Mouse (Mus musculus) liver, embryonic 15.5 days (tissue): ENCODE data around the gene Syt2. TPM values are rescaled to one million over a fixed set of nuclear protein-coding genes. Genes with fewer than 3 reads are reported as not detected.
A peak's percentile ranks its signal among the peaks of the same experiment; 100 is the strongest.

Experiments
- ATAC-seq: fragments of 200-750 bp; cut with Nextera tagmentation; 2 replicates; pipeline ENCODE4 v1.8.0; 2017; ENCODE audit warnings: moderate number of reproducible peaks, mild to moderate bottlenecking, moderate library complexity; ENCODE audit not compliant: insufficient read depth
- H3K27ac ChIP-seq: fragments of 300-500 bp; sonication (generic); replicated peaks from 2 replicates; pipeline ENCODE4 v1.5.1; 2015; ENCODE audit warnings: mild to moderate bottlenecking, inconsistent platforms
- H3K27me3 ChIP-seq: fragments of 300-500 bp; sonication (generic); 2 replicates; pipeline ENCODE4 v1.6.1; 2015; ENCODE audit warnings: mild to moderate bottlenecking, inconsistent platforms
- H3K36me3 ChIP-seq: fragments of 300-500 bp; sonication (generic); replicated peaks from 2 replicates; pipeline ENCODE4 v1.6.1; 2015; ENCODE audit warnings: moderate library complexity, mild to moderate bottlenecking, inconsistent platforms
- H3K4me1 ChIP-seq: fragments of 300-500 bp; sonication (generic); replicated peaks from 2 replicates; pipeline ENCODE4 v1.6.1; 2015; ENCODE audit warnings: inconsistent platforms
- H3K4me2 ChIP-seq: fragments of 300-500 bp; sonication (generic); 2 replicates; pipeline ENCODE4 v1.6.1; 2015; ENCODE audit warnings: moderate library complexity, mild to moderate bottlenecking, inconsistent platforms
- H3K4me3 ChIP-seq: fragments of 300-500 bp; sonication (generic); replicated peaks from 2 replicates; pipeline ENCODE4 v1.5.1; 2015; ENCODE audit warnings: mild to moderate bottlenecking, inconsistent platforms
- H3K9ac ChIP-seq: fragments of 300-500 bp; sonication (generic); 2 replicates; pipeline ENCODE4 v1.6.1; 2015; ENCODE audit warnings: moderate library complexity, mild to moderate bottlenecking, inconsistent platforms
- H3K9me3 ChIP-seq: fragments of 300-500 bp; sonication (generic); replicated peaks from 2 replicates; pipeline ENCODE4 v1.6.1; 2016; ENCODE audit warnings: inconsistent platforms
- WGBS: fragments of 180-500 bp; shearing (Covaris S2); methylation state at CpG from one replicate; pipeline ENCODE4 v1.1.7; 2015; ENCODE audit warnings: mixed read lengths; ENCODE audit not compliant: insufficient replicate concordance; 5-methylcytosine and 5-hydroxymethylcytosine counted together
- polyA plus RNA-seq: library from polyadenylated mRNA; unstranded; fragments of >200 nt; fragmentation: Nextera tagmentation; extraction: Ambion mirVana; gene quantifications from 2 replicates; pipeline ENCODE4 v1.2.1, GENCODE M21; 2015

Syt2 gene
- polyA plus RNA-seq, 1 experiment from 2014 or later = 0.06 TPM

DNA sequence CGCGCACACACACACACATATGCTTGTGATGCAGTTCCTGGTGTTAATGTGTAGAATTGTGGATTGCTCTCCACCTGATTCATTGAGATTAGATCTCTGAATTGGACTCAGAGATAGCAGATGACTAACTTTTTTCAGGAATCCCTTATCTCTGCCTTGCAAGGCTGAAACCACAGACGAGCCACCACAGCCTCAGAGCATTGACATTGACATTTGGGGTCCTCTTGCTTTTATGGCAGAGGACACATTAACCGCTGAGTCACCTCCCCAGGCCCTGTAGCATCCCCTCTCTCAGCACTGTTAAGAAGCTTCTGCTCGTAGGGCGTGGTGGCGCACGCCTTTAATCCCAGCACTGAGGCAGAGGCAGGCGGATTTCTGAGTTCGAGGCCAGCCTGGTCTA lies 17.0 kb upstream of the Syt2 start:
- Histone ChIP-seq H3K27ac (no peak overlapping the region), H3K4me1 (peaks cover 7% of the 10 kb centered on the region; the same call in 1 of the 2 replicates), H3K9me3 (no peaks in the 10 kb centered on the region), H3K4me2 (no peak overlapping the region), H3K9ac (no peak overlapping the region), H3K27me3 (no peaks in the 10 kb centered on the region), H3K36me3 (peaks cover 58% of the 10 kb centered on the region), H3K4me3 (no peak overlapping the region)
- no peak for ATAC-seq
- 65% methylated on average over 10 of the region's 10 CpGs for WGBS

DNA sequence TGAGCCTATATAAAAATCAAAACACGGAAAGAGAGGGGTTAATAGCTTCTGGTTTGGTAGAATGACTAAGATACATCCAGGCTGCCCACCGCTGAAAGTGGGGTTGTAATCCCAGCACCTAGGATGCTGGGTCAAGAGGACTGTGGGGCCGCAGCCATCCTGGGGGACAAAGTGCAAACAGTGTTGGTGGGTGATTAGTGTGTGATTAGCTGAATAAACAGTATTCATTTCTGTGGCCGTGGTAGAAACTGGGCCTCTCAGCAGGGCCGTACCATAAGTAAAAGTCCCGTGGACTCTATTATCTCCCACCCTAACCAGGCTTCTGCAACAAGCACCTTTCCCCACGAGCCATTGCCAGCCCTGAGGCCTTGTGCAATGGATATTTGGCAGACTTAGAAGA lies 12.2 kb upstream of the Syt2 start:
- H3K27ac ChIP-seq = no peak overlapping the region
- no peaks in the 10 kb centered on the region for H3K9me3 ChIP-seq
- H3K9ac ChIP-seq = no peak overlapping the region
- no peak overlapping the region for H3K4me2 ChIP-seq
- peaks cover 33% of the 10 kb centered on the region for H3K36me3 ChIP-seq
- no peak for ATAC-seq
- H3K4me1 ChIP-seq = peaks cover 4% of the 10 kb centered on the region; the same call in 1 of the 2 replicates
- H3K27me3 ChIP-seq = peaks cover 14% of the 10 kb centered on the region
- 62% methylated on average over 7 of the region's 7 CpGs for WGBS
- no peak overlapping the region for H3K4me3 ChIP-seq

GRCm38 (mm10) chr1:134636245-134636644 lies 10.2 kb upstream of the Syt2 start:
- WGBS = 53% methylated on average over 3 of the region's 3 CpGs
- peaks cover 14% of the 10 kb centered on the region; the same call in 1 of the 2 replicates for H3K36me3 ChIP-seq
- H3K27me3 ChIP-seq = peaks cover 28% of the 10 kb centered on the region
- H3K4me1 ChIP-seq = no peaks in the 10 kb centered on the region
- no peak overlapping the region for H3K9ac ChIP-seq
- no peak overlapping the region for H3K4me2 ChIP-seq
- H3K27ac ChIP-seq = no peak overlapping the region
- no peak overlapping the region for H3K4me3 ChIP-seq
- ATAC-seq = no peak
- H3K9me3 ChIP-seq = no peaks in the 10 kb centered on the region

DNA sequence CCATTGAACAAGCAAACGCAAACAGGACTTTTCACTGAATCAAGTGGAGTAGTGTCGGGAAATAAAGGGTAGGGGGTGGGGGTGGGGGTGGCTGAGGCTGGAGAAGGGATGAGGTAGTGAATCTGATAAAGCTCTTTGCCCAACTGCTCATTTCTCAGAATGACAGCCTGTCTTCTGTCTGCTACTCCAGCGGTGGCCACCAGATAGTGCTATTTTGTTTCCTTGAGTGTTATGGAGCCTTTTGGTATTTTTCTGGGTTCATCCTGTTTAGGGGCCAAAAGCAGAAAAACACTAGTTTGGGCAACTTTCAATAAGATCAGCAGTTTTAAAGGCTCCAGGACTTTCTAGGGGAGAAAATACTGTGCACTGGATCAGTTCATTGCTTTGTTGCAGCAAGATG lies 9.8 kb upstream of the Syt2 start:
- H3K36me3 ChIP-seq = peaks cover 10% of the 10 kb centered on the region; the same call in 1 of the 2 replicates
- H3K27ac ChIP-seq = no peak overlapping the region
- H3K9me3 ChIP-seq = no peaks in the 10 kb centered on the region
- H3K4me2 ChIP-seq = no peak overlapping the region
- WGBS = 4% methylated on average over 3 of the region's 3 CpGs
- no peaks in the 10 kb centered on the region for H3K4me1 ChIP-seq
- no peak for ATAC-seq
- peaks cover 32% of the 10 kb centered on the region for H3K27me3 ChIP-seq
- no peak overlapping the region for H3K9ac ChIP-seq
- no peak overlapping the region for H3K4me3 ChIP-seq

DNA sequence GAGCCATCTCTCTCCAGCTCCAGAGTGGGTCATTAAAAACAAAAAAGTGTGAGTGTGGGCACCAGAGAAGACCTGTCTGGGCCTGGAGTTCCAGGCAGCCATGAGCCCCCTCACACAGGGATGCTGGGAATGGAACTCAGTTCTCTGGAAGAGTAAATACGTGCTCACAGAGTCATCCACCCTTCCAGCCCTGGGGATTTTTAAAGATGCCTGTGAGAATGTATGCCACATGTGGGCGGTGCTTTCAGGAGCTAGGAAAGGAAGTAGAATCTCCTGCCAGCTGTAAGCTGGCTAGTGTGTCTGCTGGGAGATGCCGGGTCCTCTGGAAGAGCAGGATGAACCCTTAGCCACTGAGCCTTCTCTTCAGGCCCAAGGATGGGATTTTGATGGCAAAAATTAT lies 8.4 kb upstream of the Syt2 start:
- H3K4me2 ChIP-seq = no peak overlapping the region
- no peaks in the 10 kb centered on the region for H3K36me3 ChIP-seq
- no peak for ATAC-seq
- no peaks in the 10 kb centered on the region for H3K9me3 ChIP-seq
- peaks cover 46% of the 10 kb centered on the region for H3K27me3 ChIP-seq
- H3K4me3 ChIP-seq = no peak overlapping the region
- no peak overlapping the region for H3K9ac ChIP-seq
- 24% methylated on average over 3 of the region's 3 CpGs for WGBS
- no peak overlapping the region for H3K27ac ChIP-seq
- no peaks in the 10 kb centered on the region for H3K4me1 ChIP-seq

- WGBS = 33% methylated on average over 7 of the region's 7 CpGs
- H3K36me3 ChIP-seq = no peaks in the 10 kb centered on the region
- H3K27me3 ChIP-seq = peaks cover 50% of the 10 kb centered on the region
- H3K4me2 ChIP-seq = no peak overlapping the region
- no peak overlapping the region for H3K9ac ChIP-seq
- H3K4me3 ChIP-seq = no peak overlapping the region
- H3K9me3 ChIP-seq = no peaks in the 10 kb centered on the region
- H3K4me1 ChIP-seq = no peaks in the 10 kb centered on the region
- ATAC-seq = no peak
- H3K27ac ChIP-seq = no peak overlapping the region
Observed at GRCm38 (mm10) chr1:134638522-134638921, 8.0 kb upstream of the Syt2 start.

DNA sequence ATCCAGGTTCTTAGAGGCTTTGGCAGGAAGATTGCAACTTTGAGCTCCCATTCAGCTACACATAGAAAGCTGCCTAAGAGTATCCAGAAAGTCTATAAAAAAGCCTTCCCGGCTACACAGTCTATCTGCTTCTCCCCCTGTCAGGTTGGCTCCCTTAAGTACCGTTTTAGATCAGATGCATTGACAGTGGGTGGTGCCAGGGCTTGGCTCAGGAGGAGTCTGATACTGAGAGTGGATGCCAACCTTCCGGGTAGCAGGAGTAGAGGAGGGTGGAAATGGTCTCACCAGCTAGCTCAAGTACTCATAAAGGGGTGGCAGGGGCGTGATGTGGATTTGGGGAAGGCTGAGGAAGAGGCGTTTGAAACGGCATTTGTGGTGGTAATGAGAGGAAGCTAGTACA lies 7.0 kb upstream of the Syt2 start:
- Histone ChIP-seq H3K9ac (no peak overlapping the region), H3K4me3 (no peak overlapping the region), H3K36me3 (no peaks in the 10 kb centered on the region), H3K4me2 (no peak overlapping the region), H3K27me3 (peaks cover 60% of the 10 kb centered on the region), H3K4me1 (no peaks in the 10 kb centered on the region), H3K9me3 (no peaks in the 10 kb centered on the region), H3K27ac (no peak overlapping the region)
- ATAC-seq = no peak
- WGBS = 50% methylated on average over 6 of the region's 6 CpGs

GRCm38 (mm10) chr1:134641507-134641906 lies 5.0 kb upstream of the Syt2 start:
- Histone ChIP-seq H3K4me3 (no peak overlapping the region), H3K36me3 (no peaks in the 10 kb centered on the region), H3K4me1 (peaks cover 6% of the 10 kb centered on the region), H3K27me3 (peaks cover 80% of the 10 kb centered on the region), H3K9ac (no peak overlapping the region), H3K4me2 (no peak overlapping the region), H3K27ac (no peak overlapping the region), H3K9me3 (no peaks in the 10 kb centered on the region)
- WGBS = 27% methylated on average over 3 of the region's 3 CpGs
- no peak for ATAC-seq

DNA sequence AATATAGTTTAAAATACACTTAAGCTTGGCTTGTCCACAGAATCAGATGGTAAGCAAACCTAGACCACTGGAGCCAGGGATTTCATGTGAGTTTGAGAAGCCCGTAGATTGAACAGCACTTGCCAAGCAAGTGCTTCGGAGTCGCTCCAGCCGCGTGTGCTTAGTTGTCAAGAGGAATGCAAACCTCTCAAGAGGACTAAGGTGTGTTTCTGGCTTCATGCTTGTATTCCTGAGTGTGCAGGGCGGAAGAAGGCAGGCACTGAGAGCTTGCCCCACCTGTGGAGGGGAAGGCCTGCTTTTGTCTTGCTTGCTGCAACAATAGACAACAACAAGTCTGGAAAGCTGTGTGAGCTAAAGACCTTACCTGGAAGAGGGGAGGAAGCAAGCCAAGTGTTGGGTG lies 2.8 kb upstream of the Syt2 start:
- Histone ChIP-seq H3K36me3 (no peaks in the 10 kb centered on the region), H3K9me3 (no peaks in the 10 kb centered on the region), H3K9ac (no peak overlapping the region), H3K27me3 (peaks cover 93% of the 10 kb centered on the region), H3K27ac (no peak overlapping the region), H3K4me1 (peaks cover 12% of the 10 kb centered on the region), H3K4me3 (no peak overlapping the region), H3K4me2 (no peak overlapping the region)
- WGBS = 58% methylated on average over 6 of the region's 6 CpGs
- no peak for ATAC-seq

DNA sequence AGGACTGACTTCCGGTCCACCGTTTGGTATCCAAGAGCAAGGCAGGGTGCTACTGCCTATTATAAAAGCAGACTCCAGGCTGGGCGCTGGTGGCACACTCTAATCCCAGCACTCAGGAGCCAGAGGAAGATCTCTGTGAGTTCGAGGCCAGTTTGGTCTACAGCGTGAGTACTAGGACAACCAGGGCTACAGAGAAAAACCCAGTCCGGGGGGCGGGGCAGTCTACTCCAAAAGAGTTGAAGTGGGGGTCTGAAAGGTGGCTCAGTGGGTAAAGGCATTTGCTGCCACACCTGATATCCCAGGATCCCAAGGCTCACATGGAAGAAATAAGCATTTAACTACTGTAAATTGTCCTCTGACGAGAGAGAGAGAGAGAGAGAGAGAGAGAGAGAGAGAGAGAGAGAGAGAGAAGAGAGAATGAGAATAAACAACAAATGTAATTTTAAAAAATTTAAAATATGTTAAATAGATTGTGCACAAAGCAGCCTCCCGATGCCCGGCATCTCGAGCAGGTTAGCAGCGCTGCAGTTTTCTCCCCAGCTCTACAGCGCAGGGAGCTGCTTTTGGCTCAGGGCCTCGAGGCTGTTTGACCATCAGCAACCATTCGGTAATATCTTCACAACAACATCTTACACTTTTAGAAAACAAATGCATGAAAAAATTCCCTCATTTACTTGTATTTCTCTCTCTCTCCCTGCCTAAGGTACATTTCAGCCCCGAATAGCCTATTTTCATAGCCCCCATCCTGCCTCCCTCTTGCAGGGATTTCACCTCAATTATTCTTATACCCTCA lies 873 bp upstream of the Syt2 start:
- Histone ChIP-seq H3K9me3 (no peaks in the 10 kb centered on the region), H3K4me1 (peaks cover 12% of the 10 kb centered on the region), H3K4me2 (peak overlapping the region; percentile 64), H3K4me3 (peak overlapping the region; percentile 44; the same call in 1 of the 2 replicates), H3K27me3 (peaks cover 93% of the 10 kb centered on the region), H3K27ac (no peak overlapping the region), H3K36me3 (no peaks in the 10 kb centered on the region), H3K9ac (no peak overlapping the region)
- ATAC-seq = no peak
- WGBS = 10% methylated on average over 16 of the region's 16 CpGs

- Histone ChIP-seq H3K27me3 (peaks cover 93% of the 10 kb centered on the region), H3K36me3 (no peaks in the 10 kb centered on the region), H3K4me2 (peak overlapping the region; percentile 64), H3K9me3 (no peaks in the 10 kb centered on the region), H3K4me1 (peaks cover 19% of the 10 kb centered on the region), H3K27ac (no peak overlapping the region), H3K9ac (no peak overlapping the region), H3K4me3 (peak overlapping the region; percentile 44)
- ATAC-seq = no peak
- WGBS = 2% methylated on average over 28 of the region's 28 CpGs
Observed at GRCm38 (mm10) chr1:134646963-134647282, 446 bp downstream of the Syt2 start.

- Histone ChIP-seq H3K4me2 (no peak overlapping the region), H3K36me3 (no peaks in the 10 kb centered on the region), H3K4me3 (no peak overlapping the region), H3K27me3 (peaks cover 92% of the 10 kb centered on the region), H3K4me1 (peaks cover 19% of the 10 kb centered on the region), H3K9me3 (no peaks in the 10 kb centered on the region), H3K9ac (no peak overlapping the region), H3K27ac (no peak overlapping the region)
- WGBS = 17% methylated on average over 7 of the region's 7 CpGs
- no peak for ATAC-seq
Observed at GRCm38 (mm10) chr1:134647591-134647990, 1.1 kb downstream of the Syt2 start.
